Mouse (Mus musculus): ENCODE measurements around the gene Asb12. TPM values are rescaled to one million over a fixed set of nuclear protein-coding genes. Genes with fewer than 3 reads are reported as not detected.
A peak's percentile ranks its signal among the peaks of the same experiment; 100 is the strongest.
"Not testable (repeated sequence)": the region's sequence is repeated elsewhere in the genome, so short reads cannot be mapped to it uniquely, and the experiment has no call there.

Gene Asb12
- polyA plus RNA-seq (2015; fragmentation: Nextera tagmentation; extraction: Ambion mirVana) = 0.17 TPM in 1 of 2 replicates, not detected in the other

DNA sequence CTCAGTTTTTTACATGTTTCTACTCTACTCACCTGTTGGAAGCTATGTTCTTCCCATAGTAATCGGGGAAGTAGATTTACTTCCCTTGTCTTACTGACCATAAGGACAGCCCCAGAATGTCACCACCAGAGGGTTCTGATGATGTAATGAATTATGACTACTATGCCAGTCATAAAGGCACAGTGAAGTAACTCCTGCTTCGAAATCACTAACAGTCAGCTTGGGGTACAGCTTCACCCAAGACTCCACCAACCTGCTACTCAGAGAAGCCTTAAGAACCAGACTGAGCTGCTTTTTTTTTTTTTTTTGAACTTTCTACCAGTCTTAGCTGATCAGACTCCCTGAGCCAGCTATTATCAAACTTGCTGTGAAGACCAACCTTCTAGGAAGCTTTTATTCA, at the start of gene Asb12, which contains the start of gene Pfn5:
Asb12 (minus strand) TSS at position 101 of the 400 bp plus-strand sequence.
Pfn5 (plus strand) TSS at position 218 of the 400 bp plus-strand sequence.
- WGBS = 89% methylated on average over 2 of the region's 2 CpGs
- no peak for ATAC-seq (ENCODE audit: low FRiP score, low read depth)
- no peak within 1 kb of the TSS for H3K4me2 ChIP-seq
- no peak within 1 kb of the TSS for H3K27ac ChIP-seq (replicated peaks)
- no peak within 1 kb of the TSS for H3K9ac ChIP-seq
- H3K4me1 ChIP-seq (replicated peaks) = no peaks in the 10 kb centered on the region
- H3K4me3 ChIP-seq = no peak within 1 kb of the TSS
- no peaks in the 10 kb centered on the region for H3K27me3 ChIP-seq
- H3K36me3 ChIP-seq = no peaks in the 10 kb centered on the region
- H3K9me3 ChIP-seq = no peaks in the 10 kb centered on the region

DNA sequence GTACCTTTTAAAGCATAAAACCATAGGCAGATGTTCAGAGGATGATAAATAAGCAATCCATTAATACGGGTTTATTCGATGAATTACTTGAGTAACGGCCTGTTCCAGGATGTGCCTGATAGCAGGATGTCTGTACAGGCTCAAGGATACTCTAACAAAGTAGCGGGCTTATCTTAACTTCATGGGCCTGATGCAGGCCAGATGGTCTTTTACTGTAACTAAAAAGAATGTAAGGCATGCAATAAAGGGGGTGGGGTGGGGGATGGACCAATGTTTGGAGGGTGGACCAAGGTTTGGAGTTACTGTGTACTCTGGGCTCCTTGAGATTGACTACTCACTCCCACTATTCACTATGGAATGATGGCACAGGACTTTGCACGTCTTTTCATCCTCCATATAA, 42.8 kb upstream of the Asb12 start:
- no peaks in the 10 kb centered on the region for H3K27me3 ChIP-seq
- H3K27ac ChIP-seq (replicated peaks) = no peak overlapping the region
- H3K9ac ChIP-seq = no peak overlapping the region
- no peaks in the 10 kb centered on the region for H3K4me1 ChIP-seq (replicated peaks)
- H3K4me3 ChIP-seq = no peak overlapping the region
- no peak overlapping the region for H3K4me2 ChIP-seq
- ATAC-seq (ENCODE audit: low FRiP score, low read depth) = no peak
- no peaks in the 10 kb centered on the region for H3K36me3 ChIP-seq
- no peaks in the 10 kb centered on the region for H3K9me3 ChIP-seq
- 90% methylated on average over 5 of the region's 5 CpGs for WGBS

DNA sequence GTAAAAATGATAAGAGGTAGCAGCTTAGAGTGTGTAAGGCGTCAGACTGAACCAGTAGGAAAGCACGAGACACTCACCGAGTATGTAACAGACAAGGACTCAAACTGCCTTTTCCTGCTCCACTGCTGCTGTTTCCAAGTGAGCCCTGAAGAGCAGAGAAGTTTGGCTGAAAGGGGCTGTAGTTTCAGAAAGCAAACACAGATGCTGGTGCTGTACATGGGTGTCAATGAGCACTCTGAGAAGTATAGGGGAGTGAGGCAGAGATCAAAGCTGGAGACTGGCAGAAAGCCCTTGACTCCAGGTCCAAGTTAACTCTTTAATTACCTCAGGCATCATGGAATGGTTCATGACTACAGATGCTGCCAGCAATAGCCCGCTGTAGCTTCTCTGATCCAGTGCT, 3.5 kb downstream of the Asb12 start:
- no peak for ATAC-seq (ENCODE audit: low FRiP score, low read depth)
- WGBS = 78% methylated on average over 4 of the region's 4 CpGs
- no peaks in the 10 kb centered on the region for H3K4me1 ChIP-seq (replicated peaks)

DNA sequence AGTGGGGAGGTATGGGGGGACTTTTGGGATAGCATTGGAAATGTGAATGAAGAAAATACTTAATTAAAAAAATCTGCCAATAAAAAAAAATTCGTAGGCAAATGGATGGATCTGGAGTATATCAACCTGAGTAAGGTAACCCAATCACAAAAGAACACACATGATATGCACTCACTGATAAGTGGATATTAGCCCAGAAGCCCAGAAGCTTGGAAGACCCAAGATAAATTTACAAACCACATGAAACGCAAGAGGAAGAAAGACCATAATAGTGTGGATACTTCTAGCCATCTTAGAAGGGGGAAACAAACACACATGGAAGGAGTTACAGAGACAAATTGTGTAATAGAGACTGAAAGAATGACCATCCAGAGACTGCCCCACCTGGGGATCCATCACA, 22.3 kb downstream of the Asb12 start:
- not testable (repeated sequence) for H3K27ac ChIP-seq (replicated peaks); H3K9ac ChIP-seq; H3K36me3 ChIP-seq; H3K4me1 ChIP-seq (replicated peaks); H3K9me3 ChIP-seq; H3K4me2 ChIP-seq; ATAC-seq (ENCODE audit: low FRiP score, low read depth); H3K4me3 ChIP-seq; H3K27me3 ChIP-seq
- WGBS = 86% methylated on average over 2 of the region's 2 CpGs

More for the DNA sequence above, 3.5 kb downstream of the Asb12 start:
- Histone ChIP-seq H3K27ac (replicated peaks) (no peak overlapping the region), H3K9me3 (no peaks in the 10 kb centered on the region), H3K9ac (no peak overlapping the region), H3K4me3 (no peak overlapping the region), H3K27me3 (no peaks in the 10 kb centered on the region), H3K36me3 (no peaks in the 10 kb centered on the region), H3K4me2 (no peak overlapping the region)

DNA sequence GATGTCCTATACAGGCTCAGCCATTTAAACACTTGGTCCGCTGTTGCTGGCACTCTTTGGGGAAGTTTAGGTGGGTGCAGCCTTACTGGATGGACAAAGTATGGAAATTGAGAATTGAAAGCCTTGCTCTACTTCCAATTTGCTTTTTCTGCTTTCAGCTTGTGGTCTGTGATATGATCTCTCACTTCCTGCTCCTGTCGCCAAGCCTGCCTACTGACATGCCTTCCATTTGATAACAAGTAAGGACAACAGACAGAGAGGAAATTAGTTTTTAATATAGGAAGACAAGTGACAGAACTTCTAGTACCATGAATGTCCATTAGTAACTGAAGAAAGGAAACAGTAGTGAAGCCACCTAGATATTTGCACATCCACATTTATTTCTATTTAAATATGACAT, 32.6 kb downstream of the Asb12 start:
- no peak overlapping the region for H3K9ac ChIP-seq
- H3K4me3 ChIP-seq = no peak overlapping the region
- H3K27me3 ChIP-seq = no peaks in the 10 kb centered on the region
- no peak overlapping the region for H3K27ac ChIP-seq (replicated peaks)
- H3K36me3 ChIP-seq = no peaks in the 10 kb centered on the region
- no peaks in the 10 kb centered on the region for H3K4me1 ChIP-seq (replicated peaks)
- ATAC-seq (ENCODE audit: low FRiP score, low read depth) = no peak
- no peak overlapping the region for H3K4me2 ChIP-seq
- no peaks in the 10 kb centered on the region for H3K9me3 ChIP-seq
- WGBS = 89% methylated on average over 2 of the region's 2 CpGs

DNA sequence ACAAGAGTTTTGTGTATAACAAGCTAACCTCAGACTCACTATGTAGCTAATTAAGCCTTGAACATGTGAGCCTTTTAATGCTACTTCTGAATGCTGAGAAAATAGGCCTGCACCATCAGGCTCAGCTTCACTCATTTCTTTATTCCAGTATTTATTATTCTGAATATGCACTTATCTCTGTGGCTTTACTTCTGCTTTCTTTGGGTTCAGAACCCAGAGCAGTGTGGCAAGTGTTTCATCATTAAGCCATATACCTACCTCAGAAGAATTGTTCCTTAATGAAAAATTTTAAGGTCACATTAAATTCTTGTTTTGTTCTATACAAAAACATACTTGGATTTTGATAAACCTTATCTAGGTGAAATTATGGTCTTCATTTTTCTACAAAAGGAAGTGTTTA, 33.9 kb downstream of the Asb12 start:
- H3K9me3 ChIP-seq = no peaks in the 10 kb centered on the region
- H3K27ac ChIP-seq (replicated peaks) = no peak overlapping the region
- no peak for ATAC-seq (ENCODE audit: low FRiP score, low read depth)
- H3K4me3 ChIP-seq = no peak overlapping the region
- no peak overlapping the region for H3K4me2 ChIP-seq
- H3K27me3 ChIP-seq = no peaks in the 10 kb centered on the region
- no peaks in the 10 kb centered on the region for H3K4me1 ChIP-seq (replicated peaks)
- no peak overlapping the region for H3K9ac ChIP-seq
- no peaks in the 10 kb centered on the region for H3K36me3 ChIP-seq

DNA sequence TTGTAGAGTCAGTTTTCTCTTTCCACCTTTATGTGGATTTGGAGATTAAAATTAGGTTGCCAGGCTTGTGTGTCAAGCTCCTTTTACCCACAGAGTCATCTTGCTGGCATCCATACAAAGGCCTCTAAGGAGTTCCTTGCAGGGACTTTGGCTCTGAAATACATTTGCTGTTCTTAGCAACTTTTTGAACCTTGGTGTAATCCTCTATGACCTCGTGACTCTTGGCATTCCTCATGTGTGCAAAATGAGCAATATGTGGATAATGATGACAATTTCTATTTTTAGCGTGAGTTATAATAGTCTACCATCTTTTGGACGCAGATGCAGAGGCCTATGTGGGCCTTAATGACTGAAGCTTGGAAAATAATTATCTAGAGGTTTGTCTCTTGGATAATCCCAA, 100.6 kb downstream of the Asb12 start:
- ATAC-seq (ENCODE audit: low FRiP score, low read depth) = no peak
- Histone ChIP-seq H3K27me3 (no peaks in the 10 kb centered on the region), H3K9me3 (no peaks in the 10 kb centered on the region), H3K27ac (replicated peaks) (no peak overlapping the region), H3K4me2 (no peak overlapping the region), H3K4me3 (no peak overlapping the region), H3K36me3 (no peaks in the 10 kb centered on the region), H3K4me1 (replicated peaks) (no peaks in the 10 kb centered on the region), H3K9ac (no peak overlapping the region)
- 73% methylated on average over 3 of the region's 3 CpGs for WGBS

DNA sequence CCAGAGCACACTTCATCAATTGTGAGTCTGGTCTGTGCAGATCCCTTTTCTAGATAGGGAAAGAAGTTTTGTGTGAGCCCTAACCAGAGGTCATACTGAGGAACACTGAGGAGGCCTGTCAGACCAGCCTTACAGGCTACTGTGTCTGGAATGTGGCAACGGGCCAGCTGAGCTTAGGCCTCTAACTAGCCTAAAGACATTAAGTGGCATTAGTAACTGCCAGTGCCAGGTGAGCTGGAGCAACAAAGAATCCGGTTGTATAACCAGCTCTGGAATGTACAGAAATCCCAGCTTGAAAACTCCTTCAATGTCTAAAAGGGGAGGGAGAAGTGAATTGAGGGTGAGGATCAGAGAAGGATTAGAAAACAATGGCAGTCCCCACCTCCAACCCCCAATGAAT, 111.9 kb downstream of the Asb12 start:
- Histone ChIP-seq H3K4me1 (replicated peaks) (peaks cover 19% of the 10 kb centered on the region; the same call in 1 of the 2 replicates), H3K27ac (replicated peaks) (no peak overlapping the region), H3K36me3 (no peaks in the 10 kb centered on the region), H3K9ac (no peak overlapping the region), H3K4me3 (no peak overlapping the region), H3K27me3 (no peaks in the 10 kb centered on the region), H3K9me3 (no peaks in the 10 kb centered on the region), H3K4me2 (no peak overlapping the region)
- 75% methylated on average over 2 of the region's 2 CpGs for WGBS
- no peak for ATAC-seq (ENCODE audit: low FRiP score, low read depth)

DNA sequence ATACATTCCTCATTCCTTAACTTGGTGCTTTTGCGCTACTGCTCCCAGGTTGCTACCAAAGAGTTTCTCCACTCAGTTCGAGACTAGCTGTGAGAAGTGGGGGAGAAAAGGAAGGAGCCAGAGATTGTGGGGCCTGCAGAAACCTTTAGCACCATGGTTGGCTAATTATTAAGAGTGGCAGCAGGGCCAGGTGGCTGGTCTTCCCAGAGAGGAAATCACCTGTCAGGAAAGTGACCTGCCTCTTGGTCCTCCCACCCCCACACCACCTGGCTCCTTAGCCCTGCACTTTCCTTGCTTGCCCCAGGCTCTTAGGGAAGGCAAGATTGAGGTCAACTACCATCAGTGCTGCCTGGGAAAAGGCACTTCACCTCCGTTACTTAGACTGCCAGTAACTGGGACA, 112.6 kb downstream of the Asb12 start:
- Histone ChIP-seq H3K9me3 (no peaks in the 10 kb centered on the region), H3K4me3 (peak overlapping the region; percentile 64), H3K4me2 (peak overlapping the region; percentile 66), H3K9ac (peak overlapping the region; percentile 29; the same call in 1 of the 2 replicates), H3K36me3 (no peaks in the 10 kb centered on the region), H3K27ac (replicated peaks) (peak overlapping the region; percentile 84; the same call in 1 of the 2 replicates), H3K27me3 (no peaks in the 10 kb centered on the region), H3K4me1 (replicated peaks) (peaks cover 19% of the 10 kb centered on the region; the same call in 1 of the 2 replicates)
- 36% methylated on average over 3 of the region's 3 CpGs for WGBS
- no peak for ATAC-seq (ENCODE audit: low FRiP score, low read depth)

DNA sequence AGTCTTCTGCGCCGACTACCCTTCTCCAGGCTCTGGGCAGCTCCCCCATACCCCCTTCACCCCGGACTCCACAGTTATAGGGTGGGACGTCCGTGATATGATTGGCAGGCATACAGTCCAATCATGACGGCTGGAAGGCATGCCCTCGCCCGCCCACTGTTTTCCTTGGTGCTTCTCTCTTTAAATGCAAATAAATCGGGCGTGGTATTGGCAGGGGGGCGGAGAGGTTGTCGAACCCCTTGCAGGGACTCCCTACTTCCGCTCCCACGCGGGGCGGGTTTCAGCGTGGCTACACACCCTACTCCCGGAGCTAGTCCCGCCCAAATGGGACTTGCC, 113.0 kb downstream of the Asb12 start, which contains the start of gene Amer1:
Amer1 (minus strand) TSS at position 97 of the 336 bp plus-strand sequence.
- Histone ChIP-seq H3K4me2 (peak within 1 kb of the TSS; percentile 66), H3K9ac (peak within 1 kb of the TSS; percentile 67), H3K4me1 (replicated peaks) (peaks cover 19% of the 10 kb centered on the region; the same call in 1 of the 2 replicates), H3K9me3 (no peaks in the 10 kb centered on the region), H3K27me3 (no peaks in the 10 kb centered on the region), H3K4me3 (peak within 1 kb of the TSS; percentile 64), H3K27ac (replicated peaks) (peak within 1 kb of the TSS; percentile 84), H3K36me3 (no peaks in the 10 kb centered on the region)
- 18% methylated on average over 19 of the region's 19 CpGs for WGBS
- ATAC-seq (ENCODE audit: low FRiP score, low read depth) = peak; percentile 98

DNA sequence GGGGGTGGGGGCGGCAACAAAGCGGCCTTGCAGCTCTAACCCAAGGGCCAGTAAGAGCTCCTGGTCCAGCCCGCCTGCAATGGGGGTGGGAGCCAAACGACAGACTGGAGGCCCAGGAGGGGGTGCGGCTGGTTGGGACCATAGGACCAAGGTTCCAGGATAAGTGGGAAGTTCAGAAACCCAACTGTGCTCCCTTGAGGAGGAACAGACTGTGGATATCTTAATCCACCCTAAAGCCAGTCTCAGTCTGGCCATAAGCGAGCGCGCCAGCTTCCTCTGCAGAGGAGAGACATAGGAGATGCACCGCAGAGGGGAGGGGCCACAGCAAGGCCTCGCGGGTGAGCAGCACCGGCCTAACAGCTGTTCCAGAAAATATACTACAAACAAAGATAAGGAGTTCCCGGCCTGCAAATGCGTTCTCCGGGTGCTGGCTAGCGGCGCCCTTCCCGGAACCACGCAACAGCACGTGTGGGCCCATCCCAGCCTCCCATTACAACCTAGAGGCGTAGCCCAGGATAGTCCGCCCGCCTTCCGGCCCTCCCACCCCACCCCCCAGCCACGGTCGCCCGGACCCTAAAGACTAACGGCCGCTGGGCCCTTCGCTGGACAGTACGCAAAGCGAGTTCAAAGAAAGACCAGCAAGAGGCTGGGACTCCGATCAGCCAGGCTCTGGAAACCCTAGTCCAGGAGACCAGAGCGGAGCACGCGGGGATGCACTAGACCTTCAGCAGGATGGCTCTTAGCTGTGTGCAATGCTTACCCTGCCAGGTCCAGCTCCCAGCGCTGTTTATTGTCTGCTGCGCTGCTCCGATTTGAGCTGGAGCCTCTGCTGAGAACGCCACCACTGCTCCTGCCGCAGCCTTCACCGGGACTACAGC, 113.7 kb downstream of the Asb12 start:
- peak overlapping the region; percentile 64 for H3K4me3 ChIP-seq
- H3K4me1 ChIP-seq (replicated peaks) = peaks cover 19% of the 10 kb centered on the region; the same call in 1 of the 2 replicates
- peak overlapping the region; percentile 84 for H3K27ac ChIP-seq (replicated peaks)
- H3K9ac ChIP-seq = peak overlapping the region; percentile 67
- no peaks in the 10 kb centered on the region for H3K27me3 ChIP-seq
- H3K36me3 ChIP-seq = no peaks in the 10 kb centered on the region
- H3K4me2 ChIP-seq = peak overlapping the region; percentile 66
- peak; percentile 92 for ATAC-seq (ENCODE audit: low FRiP score, low read depth)
- no peaks in the 10 kb centered on the region for H3K9me3 ChIP-seq
- WGBS = 20% methylated on average over 34 of the region's 42 CpGs

DNA sequence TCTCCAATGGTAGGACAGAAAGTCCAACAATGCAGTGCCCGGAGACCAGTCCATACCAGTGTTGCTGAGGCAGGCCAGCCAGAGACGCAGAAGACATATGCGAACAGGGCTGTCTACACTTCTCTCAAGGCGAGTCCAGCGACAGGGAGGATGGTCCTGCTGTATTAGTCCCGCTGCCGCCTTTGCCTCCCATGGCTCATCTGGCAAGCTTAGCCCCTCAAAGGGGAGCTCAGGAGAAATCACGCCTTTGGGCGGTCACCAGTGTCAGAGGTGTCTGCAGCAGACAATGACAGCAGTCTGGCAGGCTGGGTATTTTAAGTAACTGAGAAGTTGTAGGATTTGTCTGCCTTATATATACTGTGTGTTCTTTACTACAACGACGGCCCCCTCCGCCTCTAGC, 114.4 kb downstream of the Asb12 start:
- Histone ChIP-seq H3K36me3 (no peaks in the 10 kb centered on the region), H3K27me3 (no peaks in the 10 kb centered on the region), H3K9ac (peak overlapping the region; percentile 67), H3K4me1 (replicated peaks) (peaks cover 19% of the 10 kb centered on the region; the same call in 1 of the 2 replicates), H3K27ac (replicated peaks) (peak overlapping the region; percentile 84), H3K4me2 (peak overlapping the region; percentile 66), H3K4me3 (peak overlapping the region; percentile 64), H3K9me3 (no peaks in the 10 kb centered on the region)
- WGBS = 24% methylated on average over 12 of the region's 12 CpGs
- ATAC-seq (ENCODE audit: low FRiP score, low read depth) = peak; percentile 12; the same call in 1 of the 2 replicates
